Mouse (Mus musculus) embryonic facial prominence, embryonic 12.5 days (tissue): Measurements from ENCODE around the gene Selenot. TPM values are rescaled to one million over a fixed set of nuclear protein-coding genes. Genes with fewer than 3 reads are reported as not detected.

ENCODE experiments used
- ATAC-seq: fragments of 200-750 bp; cut with Nextera tagmentation; 2 replicates; pipeline ENCODE4 v1.8.0; 2017; ENCODE audit not compliant: insufficient number of reproducible peaks, insufficient read depth, low FRiP score, low TSS enrichment
- H3K27ac ChIP-seq: fragments of 300-500 bp; sonication (generic); 2 replicates; pipeline ENCODE4 v1.5.1; 2016; ENCODE audit warnings: mild to moderate bottlenecking
- H3K27me3 ChIP-seq: fragments of 300-500 bp; sonication (generic); 2 replicates; pipeline ENCODE4 v1.6.1; 2016; ENCODE audit warnings: mild to moderate bottlenecking, moderate library complexity
- H3K36me3 ChIP-seq: fragments of 300-500 bp; sonication (generic); 2 replicates; pipeline ENCODE4 v1.6.1; 2016; ENCODE audit warnings: mild to moderate bottlenecking
- H3K4me1 ChIP-seq: fragments of 300-500 bp; sonication (generic); 2 replicates; pipeline ENCODE4 v1.6.1; 2016
- H3K4me2 ChIP-seq: fragments of 300-500 bp; sonication (generic); replicated peaks from 2 replicates; pipeline ENCODE4 v1.6.1; 2016; ENCODE audit warnings: mild to moderate bottlenecking, moderate library complexity
- H3K4me3 ChIP-seq: fragments of 300-500 bp; sonication (generic); 2 replicates; pipeline ENCODE4 v1.5.1; 2016; ENCODE audit warnings: mild to moderate bottlenecking
- H3K9ac ChIP-seq: fragments of 300-500 bp; sonication (generic); 2 replicates; pipeline ENCODE4 v1.6.1; 2016; ENCODE audit warnings: mild to moderate bottlenecking, moderate library complexity
- H3K9me3 ChIP-seq: fragments of 300-500 bp; sonication (generic); 2 replicates; pipeline ENCODE4 v1.6.1; 2016; ENCODE audit warnings: mild to moderate bottlenecking, moderate library complexity
- WGBS: fragments of 180-500 bp; shearing (Covaris S2); methylation state at CpG from one replicate; pipeline ENCODE4 v1.1.7; 2016; 5-methylcytosine and 5-hydroxymethylcytosine counted together
- polyA plus RNA-seq: library from polyadenylated mRNA; unstranded; fragments of >200 nt; fragmentation: Nextera tagmentation; extraction: Ambion mirVana; gene quantifications from 2 replicates; pipeline ENCODE4 v1.2.1, GENCODE M21; 2016

Gene Selenot
- 15.4 and 18.1 TPM in 2 replicates for polyA plus RNA-seq

DNA sequence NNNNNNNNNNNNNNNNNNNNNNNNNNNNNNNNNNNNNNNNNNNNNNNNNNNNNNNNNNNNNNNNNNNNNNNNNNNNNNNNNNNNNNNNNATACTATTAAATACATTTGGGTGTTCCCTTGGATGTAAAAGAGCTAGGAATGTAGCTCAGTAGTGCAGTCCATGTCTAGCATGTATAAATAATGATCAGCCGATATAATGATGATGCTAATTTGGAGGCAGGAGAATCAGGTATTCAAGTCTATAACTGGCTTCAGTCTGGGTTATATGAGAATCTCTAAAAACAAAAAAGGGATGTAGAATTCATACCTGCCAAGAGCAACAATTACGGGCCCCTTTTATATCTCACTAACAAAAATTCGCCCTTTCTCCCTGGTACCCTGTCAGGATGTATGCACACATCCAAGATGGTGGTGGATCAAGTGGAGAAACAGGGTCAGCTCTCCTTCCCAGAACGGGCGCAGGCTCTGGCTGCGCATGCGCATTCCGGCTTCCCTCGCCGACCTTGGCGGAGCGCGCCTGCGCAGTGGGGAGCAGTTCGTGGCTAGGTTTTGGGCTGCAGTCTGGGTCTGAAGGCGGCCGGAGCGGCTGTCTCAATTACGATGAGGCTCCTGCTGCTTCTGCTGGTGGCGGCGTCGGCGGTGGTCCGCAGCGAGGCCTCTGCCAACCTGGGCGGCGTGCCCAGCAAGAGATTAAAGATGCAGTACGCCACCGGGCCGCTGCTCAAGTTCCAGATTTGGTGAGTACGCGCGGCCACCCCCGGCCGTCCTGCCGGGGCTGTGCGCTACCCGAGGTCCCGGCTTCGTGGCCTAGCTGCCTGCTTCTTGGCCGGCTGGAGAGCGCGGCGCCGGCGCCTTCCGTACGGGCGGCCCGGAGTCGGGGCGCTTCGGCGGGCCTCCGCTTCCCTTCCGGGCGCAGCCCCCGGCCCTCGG is at the start of gene Selenot:
Gene Selenot, plus strand, starts transcription at position 500 of the 930 bp plus-strand sequence.
- 2% methylated on average over 58 of the region's 59 CpGs for WGBS
- 0 out of 2 replicates have a peak, but pooled peaks cover 3% of the 10 kb centered on the region for H3K4me1 ChIP-seq
- H3K4me3 ChIP-seq: peak within 1 kb of the TSS; percentile 92
- H3K9ac ChIP-seq: peak within 1 kb of the TSS; percentile 98
- no peaks in the 10 kb centered on the region for H3K9me3 ChIP-seq
- H3K36me3 ChIP-seq: peaks cover 9% of the 10 kb centered on the region; the same call in 1 of the 2 replicates
- peak within 1 kb of the TSS; percentile 57 for H3K4me2 ChIP-seq
- H3K27ac ChIP-seq: peak within 1 kb of the TSS; percentile 100
- H3K27me3 ChIP-seq: no peaks in the 10 kb centered on the region
- peak; percentile 93 for ATAC-seq

DNA sequence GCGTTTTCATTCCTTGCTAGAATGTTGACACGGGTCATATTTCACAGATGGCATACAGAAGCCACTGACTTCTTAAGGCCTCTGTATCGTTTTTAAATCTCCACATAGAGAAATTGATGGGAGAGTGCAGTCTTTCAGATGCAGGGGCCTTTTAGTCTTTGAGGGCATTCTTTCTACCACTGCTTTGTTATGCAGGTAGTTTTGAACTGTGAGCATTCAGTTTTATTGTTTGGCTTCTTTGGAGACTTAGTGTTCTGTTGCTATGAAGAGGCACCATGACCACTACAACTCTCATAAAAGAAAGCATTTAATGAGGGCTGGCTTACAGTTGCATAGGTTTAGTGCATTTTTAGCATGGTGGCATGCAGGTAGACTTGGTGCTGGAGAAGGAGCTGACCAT is 39.9 kb upstream of the Selenot start:
- no peaks in the 10 kb centered on the region for H3K9me3 ChIP-seq
- WGBS: 90% methylated on average over 3 of the region's 3 CpGs
- no peak overlapping the region for H3K4me2 ChIP-seq
- no peaks in the 10 kb centered on the region for H3K27me3 ChIP-seq
- H3K27ac ChIP-seq: no peak overlapping the region
- no peaks in the 10 kb centered on the region for H3K4me1 ChIP-seq
- no peak overlapping the region for H3K9ac ChIP-seq
- ATAC-seq: no peak
- peaks cover 33% of the 10 kb centered on the region for H3K36me3 ChIP-seq
- no peak overlapping the region for H3K4me3 ChIP-seq

DNA sequence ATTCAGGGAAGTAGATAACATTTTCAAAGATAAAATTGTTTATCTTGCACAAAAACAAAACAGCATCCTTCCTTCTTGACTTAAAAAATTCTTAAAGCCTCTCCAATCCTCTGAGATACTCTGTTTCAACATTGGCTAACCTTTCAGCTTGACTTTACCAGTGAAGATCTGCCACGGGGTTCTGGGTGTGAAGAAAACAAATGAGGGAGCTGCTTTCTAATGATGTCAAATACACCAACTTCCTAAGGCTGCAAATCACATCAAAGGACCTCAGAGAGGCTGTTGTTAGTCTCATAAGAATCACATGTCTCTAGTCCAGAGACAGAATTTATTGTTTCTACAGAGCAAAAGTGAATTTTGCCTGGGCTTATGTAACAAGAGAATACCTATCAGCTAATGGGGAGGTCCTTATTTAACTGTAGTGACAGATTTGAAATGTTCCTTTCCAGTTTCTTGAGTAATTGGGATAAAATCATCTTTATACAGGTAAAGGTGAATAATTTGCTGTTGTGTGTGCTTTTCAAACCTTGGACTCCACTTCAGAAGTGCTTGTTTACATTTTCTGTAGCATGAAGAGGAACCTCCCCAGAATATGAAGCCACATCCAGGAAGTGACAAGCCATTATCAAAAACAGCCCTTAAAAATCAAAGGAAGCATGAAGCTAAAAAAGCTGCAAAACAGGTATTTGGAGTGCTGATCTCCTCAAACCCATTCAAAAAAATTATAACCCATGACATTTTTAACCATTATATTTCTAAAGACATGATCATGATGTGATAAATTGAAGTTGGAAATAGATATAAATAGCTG is 24.2 kb upstream of the Selenot start:
- Histone ChIP-seq H3K4me3 (no peak overlapping the region), H3K27ac (no peak overlapping the region), H3K36me3 (peaks cover 70% of the 10 kb centered on the region), H3K9ac (no peak overlapping the region), H3K4me2 (no peak overlapping the region), H3K9me3 (no peaks in the 10 kb centered on the region), H3K27me3 (no peaks in the 10 kb centered on the region), H3K4me1 (no peaks in the 10 kb centered on the region)
- no peak for ATAC-seq
- 83% methylated on average over 1 of the region's 1 CpGs for WGBS

DNA sequence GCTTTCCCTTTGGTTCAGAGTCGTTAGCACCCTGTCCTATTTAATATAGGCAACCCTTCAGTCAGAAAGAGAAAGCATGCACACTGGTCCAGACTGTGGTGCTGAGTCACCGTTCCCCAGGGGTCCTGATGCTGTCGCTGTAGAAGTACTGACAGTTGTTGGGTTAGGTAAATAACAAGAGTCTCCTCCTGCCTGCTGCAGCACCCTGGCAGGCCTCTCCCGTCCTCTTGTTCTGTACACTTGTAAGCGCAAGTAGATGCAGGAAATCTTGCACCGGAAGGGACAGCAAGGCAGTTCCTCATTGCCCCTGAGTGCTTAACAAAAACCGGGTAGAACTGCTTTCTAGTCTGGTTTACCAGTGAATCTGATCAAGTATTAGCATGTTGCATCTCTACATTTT is 19.8 kb upstream of the Selenot start:
- Histone ChIP-seq H3K9me3 (no peaks in the 10 kb centered on the region), H3K36me3 (peaks cover 50% of the 10 kb centered on the region)
- WGBS: 85% methylated on average over 7 of the region's 7 CpGs

DNA sequence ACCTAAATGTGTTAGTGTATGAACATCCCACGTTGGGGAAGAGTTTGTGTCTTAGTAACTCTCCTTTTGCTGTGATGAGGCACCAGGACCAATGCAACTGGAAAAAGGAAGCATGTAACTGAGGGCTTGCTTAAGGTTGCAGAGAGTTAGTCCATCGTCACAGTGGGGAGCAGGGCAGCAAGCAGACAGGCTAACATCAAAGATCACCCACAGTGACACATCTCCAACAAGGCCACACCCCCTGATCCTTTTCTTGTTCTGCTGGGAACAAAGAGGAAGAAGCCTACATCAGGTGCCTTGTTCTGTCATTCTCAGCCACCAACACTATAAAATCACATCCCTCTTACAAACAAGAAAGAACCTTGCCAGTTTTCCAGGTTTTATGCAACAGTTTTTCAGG is 16.5 kb upstream of the Selenot start:
- no peaks in the 10 kb centered on the region for H3K4me1 ChIP-seq
- no peaks in the 10 kb centered on the region for H3K9me3 ChIP-seq
- no peak overlapping the region for H3K4me3 ChIP-seq
- no peaks in the 10 kb centered on the region for H3K27me3 ChIP-seq
- H3K36me3 ChIP-seq: peaks cover 23% of the 10 kb centered on the region; the same call in 1 of the 2 replicates
- H3K4me2 ChIP-seq: no peak overlapping the region
- no peak overlapping the region for H3K27ac ChIP-seq
- no peak overlapping the region for H3K9ac ChIP-seq
- ATAC-seq: no peak
- WGBS: 39% methylated on average over 2 of the region's 2 CpGs

More for the DNA sequence above, 19.8 kb upstream of the Selenot start:
- Histone ChIP-seq H3K27me3 (no peaks in the 10 kb centered on the region), H3K27ac (no peak overlapping the region), H3K4me3 (no peak overlapping the region), H3K9ac (no peak overlapping the region), H3K4me2 (no peak overlapping the region), H3K4me1 (no peaks in the 10 kb centered on the region)
- no peak for ATAC-seq

DNA sequence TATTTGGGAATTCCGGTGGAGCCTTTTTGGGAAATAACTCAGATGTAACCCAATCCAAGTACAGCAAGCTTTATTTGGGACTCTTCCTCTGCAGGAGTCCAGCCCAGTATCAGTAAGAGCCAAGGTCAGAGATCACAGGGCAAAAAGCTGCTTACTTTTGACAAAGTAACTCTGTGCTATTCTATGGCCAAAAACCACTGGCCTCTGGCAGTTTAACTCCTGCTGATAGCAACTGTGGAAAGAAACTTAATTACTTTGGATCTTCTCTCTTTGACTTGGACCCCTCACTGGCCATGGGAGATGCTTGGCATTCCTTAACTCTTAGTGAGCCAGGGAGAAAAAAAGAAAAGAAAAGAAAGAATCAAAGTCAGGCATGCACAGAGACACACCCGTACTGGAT is 15.0 kb upstream of the Selenot start:
- Histone ChIP-seq H3K27ac (no peak overlapping the region), H3K4me3 (no peak overlapping the region), H3K9ac (no peak overlapping the region), H3K4me2 (no peak overlapping the region), H3K36me3 (peaks cover 10% of the 10 kb centered on the region; the same call in 1 of the 2 replicates), H3K9me3 (no peaks in the 10 kb centered on the region), H3K27me3 (no peaks in the 10 kb centered on the region), H3K4me1 (no peaks in the 10 kb centered on the region)
- WGBS: 19% methylated on average over 2 of the region's 2 CpGs
- no peak for ATAC-seq

DNA sequence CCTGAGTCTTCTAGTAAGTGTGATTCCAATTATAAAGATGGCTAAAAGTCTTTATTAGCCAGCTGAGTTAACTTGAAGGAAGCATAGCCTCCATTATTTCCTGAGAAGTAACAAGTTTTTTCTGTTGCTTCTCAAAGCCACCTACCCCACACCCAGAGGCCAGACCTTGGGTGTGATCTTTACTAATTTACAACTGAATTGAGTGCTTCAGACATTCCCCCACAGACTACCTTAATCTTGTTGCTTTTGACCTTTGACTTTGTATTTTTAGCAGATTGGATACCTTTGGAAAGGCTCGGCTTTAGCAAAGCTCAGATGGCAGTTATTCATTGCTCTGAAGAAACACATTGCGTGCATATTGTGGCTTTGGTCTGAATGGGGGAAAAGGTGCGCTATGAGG is 5.6 kb upstream of the Selenot start:
- Histone ChIP-seq H3K27ac (no peak overlapping the region), H3K4me1 (no peaks in the 10 kb centered on the region), H3K9ac (no peak overlapping the region), H3K27me3 (no peaks in the 10 kb centered on the region), H3K4me2 (no peak overlapping the region), H3K9me3 (no peaks in the 10 kb centered on the region), H3K36me3 (no peaks in the 10 kb centered on the region), H3K4me3 (no peak overlapping the region)
- WGBS: 76% methylated on average over 3 of the region's 3 CpGs
- ATAC-seq: no peak

DNA sequence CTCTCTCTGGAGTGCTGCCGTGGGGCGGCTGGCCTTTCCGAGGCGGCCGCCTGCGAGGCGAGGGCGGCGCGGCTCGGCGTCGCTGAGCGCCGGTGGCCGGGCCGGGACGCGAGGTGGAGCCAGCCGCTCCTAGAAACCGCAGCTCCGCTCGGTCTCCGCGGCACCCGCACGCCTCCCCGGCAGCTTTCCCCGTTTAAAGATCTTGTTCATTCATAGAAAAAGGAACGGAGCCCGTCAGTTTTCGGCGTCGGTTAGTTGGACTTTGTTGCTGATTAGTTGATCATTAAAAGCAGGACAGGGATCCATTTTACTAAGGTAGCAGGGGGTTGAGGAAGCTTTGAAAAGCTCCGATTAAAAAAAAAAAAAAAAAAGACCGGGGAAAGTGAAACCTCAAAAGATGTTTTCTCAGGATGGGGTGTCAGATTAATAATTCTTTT is 649 bp downstream of the Selenot start:
- Histone ChIP-seq H3K36me3 (peaks cover 9% of the 10 kb centered on the region; the same call in 1 of the 2 replicates), H3K4me1 (0 out of 2 replicates have a peak, but pooled peaks cover 3% of the 10 kb centered on the region), H3K27me3 (no peaks in the 10 kb centered on the region), H3K9me3 (no peaks in the 10 kb centered on the region), H3K4me2 (peak overlapping the region; percentile 57), H3K4me3 (peak overlapping the region; percentile 92), H3K27ac (peak overlapping the region; percentile 100), H3K9ac (peak overlapping the region; percentile 98)
- peak; percentile 82 for ATAC-seq
- WGBS: under 1% methylated on average over 36 of the region's 36 CpGs

DNA sequence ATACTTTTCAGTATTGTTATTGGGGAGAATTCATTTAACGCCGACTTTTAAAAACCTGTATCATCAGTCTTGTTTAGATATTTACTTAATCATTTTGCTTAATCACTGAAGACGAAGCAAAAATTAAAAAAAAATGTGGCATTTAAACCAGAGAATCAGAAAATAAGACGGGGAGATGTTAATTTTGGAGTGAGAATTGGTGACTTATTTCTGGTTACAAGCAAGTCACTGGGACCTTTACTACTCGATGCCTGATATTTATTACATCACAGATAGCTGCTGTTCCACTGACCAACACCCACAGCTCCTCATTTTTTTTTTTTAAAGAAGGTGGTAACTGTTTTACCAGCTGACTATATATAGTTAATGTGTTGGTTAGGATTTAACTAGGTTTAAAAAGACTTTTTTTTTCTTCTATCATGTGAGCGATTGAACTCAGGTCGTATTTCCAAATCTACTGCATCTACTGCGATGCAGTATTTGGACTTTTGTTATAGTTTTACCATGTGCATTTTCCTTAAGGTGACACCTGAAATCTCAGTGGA is 1.1 kb downstream of the Selenot start:
- H3K4me2 ChIP-seq: peak overlapping the region; percentile 57
- H3K9ac ChIP-seq: peak overlapping the region; percentile 98
- H3K36me3 ChIP-seq: peaks cover 9% of the 10 kb centered on the region; the same call in 1 of the 2 replicates
- H3K27me3 ChIP-seq: no peaks in the 10 kb centered on the region
- H3K4me3 ChIP-seq: peak overlapping the region; percentile 92
- no peak for ATAC-seq
- WGBS: 20% methylated on average over 8 of the region's 8 CpGs
- H3K4me1 ChIP-seq: 0 out of 2 replicates have a peak, but pooled peaks cover 6% of the 10 kb centered on the region
- no peaks in the 10 kb centered on the region for H3K9me3 ChIP-seq
- H3K27ac ChIP-seq: no peak overlapping the region; the same call in 1 of the 2 replicates

DNA sequence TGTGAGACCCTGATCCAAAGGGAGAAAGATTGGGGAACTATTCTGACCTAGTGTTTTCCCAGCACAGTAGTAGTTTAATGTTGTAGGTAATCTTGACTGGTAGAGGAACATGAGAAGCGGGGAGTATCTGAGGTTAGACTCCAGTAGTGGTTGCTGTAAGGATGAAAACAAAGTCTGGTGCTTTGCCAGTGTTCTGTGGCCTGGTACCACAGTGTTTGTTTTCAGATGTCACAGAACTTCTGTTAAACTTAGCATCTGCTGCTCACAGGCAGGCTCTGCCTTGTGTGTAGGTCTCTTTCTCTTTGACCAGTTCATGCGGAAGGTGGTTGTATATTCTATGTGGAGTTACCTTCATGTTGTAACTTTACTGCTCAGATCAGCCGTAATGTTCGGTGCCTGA is 5.1 kb downstream of the Selenot start:
- Histone ChIP-seq H3K4me1 (0 out of 2 replicates have a peak, but pooled peaks cover 6% of the 10 kb centered on the region), H3K4me2 (no peak overlapping the region), H3K36me3 (peaks cover 16% of the 10 kb centered on the region), H3K9ac (no peak overlapping the region), H3K27me3 (no peaks in the 10 kb centered on the region), H3K27ac (no peak overlapping the region), H3K9me3 (no peaks in the 10 kb centered on the region), H3K4me3 (no peak overlapping the region)
- WGBS: 92% methylated on average over 4 of the region's 4 CpGs
- no peak for ATAC-seq

DNA sequence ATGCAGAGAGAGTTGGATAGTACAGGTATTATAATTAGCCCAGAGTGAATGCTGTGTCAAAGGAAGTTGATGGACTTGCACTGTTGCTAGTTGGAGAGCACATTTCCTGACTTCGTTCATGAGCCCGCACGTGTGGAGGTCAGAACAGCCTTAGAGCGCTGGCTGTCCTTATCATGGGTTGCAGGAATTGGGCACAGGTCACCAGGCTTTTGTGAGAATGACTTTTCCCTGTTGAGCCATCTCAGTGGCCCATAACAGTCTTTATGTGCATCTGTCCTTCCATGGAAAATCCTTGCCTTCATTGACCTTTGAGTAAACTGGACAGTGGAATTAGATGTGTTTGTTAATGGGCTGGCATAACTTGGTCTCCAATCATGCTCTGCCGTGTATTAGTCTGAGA is 5.9 kb downstream of the Selenot start:
- Histone ChIP-seq H3K9me3 (no peaks in the 10 kb centered on the region), H3K36me3 (peaks cover 22% of the 10 kb centered on the region)

More for the DNA sequence above, 5.9 kb downstream of the Selenot start:
- Histone ChIP-seq H3K4me3 (no peak overlapping the region), H3K27ac (no peak overlapping the region), H3K4me1 (0 out of 2 replicates have a peak, but pooled peaks cover 6% of the 10 kb centered on the region), H3K27me3 (no peaks in the 10 kb centered on the region), H3K4me2 (no peak overlapping the region), H3K9ac (no peak overlapping the region)
- WGBS: 87% methylated on average over 5 of the region's 5 CpGs
- no peak for ATAC-seq
